Mouse (Mus musculus): ENCODE data around the gene Hist1h4d. TPM values are rescaled to one million over a fixed set of nuclear protein-coding genes. Genes with fewer than 3 reads are reported as not detected.
"Not testable (repeated sequence)": the region's sequence is repeated elsewhere in the genome, so short reads cannot be mapped to it uniquely, and the experiment has no call there.

Hist1h4d gene
- polyA plus RNA-seq, 1 experiment from 2014 or later: 130 TPM

DNA sequence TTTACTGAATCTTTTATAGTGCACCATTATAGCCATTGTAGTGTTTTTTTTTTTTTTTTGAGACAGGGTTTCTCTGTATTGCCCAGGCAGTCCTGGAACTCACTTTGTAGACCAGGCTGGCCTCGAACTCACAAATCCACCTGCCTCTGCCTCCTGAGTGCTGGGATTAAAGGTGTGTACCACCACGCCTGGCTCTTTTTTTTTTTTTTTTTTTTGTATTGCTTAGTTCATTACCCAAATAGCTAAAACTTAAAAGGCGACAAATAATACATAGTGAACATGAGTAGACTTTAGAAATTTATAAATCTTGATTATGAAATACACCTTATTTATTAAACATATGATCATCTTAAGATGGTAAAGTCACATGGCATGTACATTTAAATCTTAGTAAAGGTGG, 39.9 kb upstream of the Hist1h4d start:
- no peak for ATAC-seq (ENCODE audit: insufficient read depth, low FRiP score, low read depth)
- Histone ChIP-seq H3K27me3 (replicated peaks) (no peaks in the 10 kb centered on the region), H3K27ac (no peak overlapping the region), H3K9ac (no peak overlapping the region), H3K4me1 (peaks cover 5% of the 10 kb centered on the region; the same call in 1 of the 2 replicates), H3K9me3 (no peaks in the 10 kb centered on the region), H3K36me3 (no peaks in the 10 kb centered on the region), H3K4me3 (replicated peaks) (no peak overlapping the region), H3K4me2 (no peak overlapping the region)
- 86% methylated on average over 3 of the region's 3 CpGs for WGBS

DNA sequence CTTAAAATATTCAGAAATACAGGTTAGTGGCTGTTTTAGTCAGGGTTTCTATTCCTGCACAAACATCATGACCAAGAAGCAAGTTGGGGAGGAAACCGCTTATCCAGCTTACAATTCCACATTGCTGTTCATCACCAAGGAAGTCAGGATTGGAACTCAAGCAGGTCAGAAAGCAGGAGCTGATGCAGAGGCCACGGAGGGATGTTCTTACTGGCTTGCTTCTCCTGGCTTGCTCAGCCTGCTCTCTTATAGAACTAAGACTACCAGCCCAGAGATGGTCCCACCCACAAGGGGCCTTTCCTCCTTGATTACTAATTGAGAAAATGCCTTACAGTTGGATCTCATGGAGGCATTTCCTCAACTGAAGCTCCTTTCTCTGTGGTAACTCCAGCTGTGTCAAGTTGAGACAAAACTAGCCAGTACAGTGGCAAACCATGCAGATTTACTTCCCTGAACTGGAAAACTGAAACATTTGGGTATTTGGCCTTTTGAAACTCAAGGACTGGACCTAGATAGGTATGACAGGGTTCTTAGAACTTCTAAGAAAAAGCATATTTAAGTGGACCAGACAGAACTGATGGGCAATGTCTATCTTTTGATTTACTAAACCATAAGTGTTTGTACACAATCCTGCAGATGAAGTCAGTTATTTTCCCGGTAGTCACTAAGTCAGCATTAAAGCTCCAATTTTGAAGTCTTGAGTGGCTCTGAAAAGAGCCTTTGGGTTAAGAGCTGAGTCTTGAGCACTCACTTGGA, 39.0 kb upstream of the Hist1h4d start:
- WGBS: 12% methylated on average over 3 of the region's 3 CpGs
- ATAC-seq (ENCODE audit: insufficient read depth, low FRiP score, low read depth): not testable (repeated sequence)
- H3K9ac ChIP-seq: peak overlapping the region; percentile 41; the same call in 1 of the 2 replicates

DNA sequence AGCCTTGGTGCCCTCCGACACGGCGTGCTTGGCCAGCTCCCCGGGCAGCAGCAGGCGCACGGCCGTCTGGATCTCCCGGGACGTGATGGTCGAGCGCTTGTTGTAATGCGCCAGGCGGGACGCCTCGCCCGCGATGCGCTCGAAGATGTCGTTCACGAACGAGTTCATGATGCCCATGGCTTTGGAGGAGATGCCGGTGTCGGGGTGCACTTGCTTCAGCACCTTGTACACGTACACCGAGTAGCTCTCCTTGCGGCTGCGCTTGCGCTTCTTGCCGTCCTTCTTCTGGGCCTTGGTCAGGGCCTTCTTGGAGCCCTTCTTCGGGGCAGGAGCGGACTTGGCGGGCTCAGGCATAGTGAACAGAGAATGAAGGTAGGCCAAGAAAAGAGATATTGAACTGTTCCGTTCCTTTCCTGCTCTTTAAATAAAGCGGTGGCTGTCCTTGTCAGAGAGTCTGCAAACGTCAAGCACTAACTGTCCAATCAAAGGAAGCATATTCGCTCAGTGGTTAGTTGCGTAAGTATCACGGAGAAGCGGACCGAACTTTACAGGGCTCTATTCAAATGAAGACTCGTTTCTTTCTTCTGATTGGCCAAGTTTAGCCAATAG, 38.3 kb upstream of the Hist1h4d start, which contains the start of gene Hist1h2bh:
TSS of gene Hist1h2bh (minus strand) at position 394 of the 609 bp plus-strand sequence.
- peak; percentile 95 for ATAC-seq (ENCODE audit: insufficient read depth, low FRiP score, low read depth)
- Histone ChIP-seq H3K27ac (peak within 1 kb of the TSS; percentile 95), H3K4me3 (replicated peaks) (peak within 1 kb of the TSS; percentile 50), H3K4me2 (peak within 1 kb of the TSS; percentile 65), H3K9ac (peak within 1 kb of the TSS; percentile 41; the same call in 1 of the 2 replicates)
- H3K36me3 ChIP-seq; H3K4me1 ChIP-seq; H3K27me3 ChIP-seq (replicated peaks); H3K9me3 ChIP-seq: not testable (repeated sequence)
- WGBS: under 1% methylated on average over 35 of the region's 42 CpGs

More for the DNA sequence above, 39.0 kb upstream of the Hist1h4d start:
- not testable (repeated sequence) for H3K36me3 ChIP-seq; H3K4me1 ChIP-seq; H3K27me3 ChIP-seq (replicated peaks); H3K9me3 ChIP-seq
- Histone ChIP-seq H3K4me2 (peak overlapping the region; percentile 65), H3K4me3 (replicated peaks) (peak overlapping the region; percentile 50), H3K27ac (peak overlapping the region; percentile 90)

- H3K9ac ChIP-seq: peak within 1 kb of the TSS; percentile 41; the same call in 1 of the 2 replicates
- peak within 1 kb of the TSS; percentile 50 for H3K4me3 ChIP-seq (replicated peaks)
- peak; percentile 88 for ATAC-seq (ENCODE audit: insufficient read depth, low FRiP score, low read depth)
- no peaks in the 10 kb centered on the region for H3K36me3 ChIP-seq
- 0% methylated on average over 29 of the region's 45 CpGs for WGBS
- peak within 1 kb of the TSS; percentile 95 for H3K27ac ChIP-seq
- H3K4me1 ChIP-seq: no peaks in the 10 kb centered on the region
- no peaks in the 10 kb centered on the region for H3K27me3 ChIP-seq (replicated peaks)
- H3K9me3 ChIP-seq: no peaks in the 10 kb centered on the region
- H3K4me2 ChIP-seq: peak within 1 kb of the TSS; percentile 65
Measured at GRCm38 (mm10) chr13:23543965-23544786, 37.2 kb upstream of the Hist1h4d start, which contains the start of gene Hist1h3f. TSS of gene Hist1h3f (plus strand) at chr13:23544052.

- peak overlapping the region; percentile 95 for H3K27ac ChIP-seq
- H3K9ac ChIP-seq, H3K9me3 ChIP-seq: not testable (repeated sequence)
Measured at GRCm38 (mm10) chr13:23544787-23545120, 36.6 kb upstream of the Hist1h4d start.

GRCm38 (mm10) chr13:23546694-23547093, 34.7 kb upstream of the Hist1h4d start:
- no peak overlapping the region for H3K27ac ChIP-seq
- no peak overlapping the region for H3K9ac ChIP-seq
- no peaks in the 10 kb centered on the region for H3K27me3 ChIP-seq (replicated peaks)
- H3K4me3 ChIP-seq (replicated peaks): no peak overlapping the region
- 63% methylated on average over 5 of the region's 5 CpGs for WGBS
- peaks cover 5% of the 10 kb centered on the region for H3K4me1 ChIP-seq
- no peak overlapping the region for H3K4me2 ChIP-seq
- ATAC-seq (ENCODE audit: insufficient read depth, low FRiP score, low read depth): no peak
- no peaks in the 10 kb centered on the region for H3K9me3 ChIP-seq
- no peaks in the 10 kb centered on the region for H3K36me3 ChIP-seq

More at GRCm38 (mm10) chr13:23544787-23545120, 36.6 kb upstream of the Hist1h4d start:
- H3K4me3 ChIP-seq (replicated peaks): peak overlapping the region; percentile 47
- WGBS: 0% methylated on average over 13 of the region's 14 CpGs
- 0 out of 2 replicates have a peak, but pooled peaks have one; percentile 0 for ATAC-seq (ENCODE audit: insufficient read depth, low FRiP score, low read depth)
- H3K36me3 ChIP-seq; H3K27me3 ChIP-seq (replicated peaks); H3K4me1 ChIP-seq: not testable (repeated sequence)
- peak overlapping the region; percentile 59 for H3K4me2 ChIP-seq

- no peak for ATAC-seq (ENCODE audit: insufficient read depth, low FRiP score, low read depth)
- Histone ChIP-seq H3K4me3 (replicated peaks) (peak overlapping the region; percentile 48), H3K9ac (peak overlapping the region; percentile 10; the same call in 1 of the 2 replicates), H3K4me2 (peak overlapping the region; percentile 42), H3K27ac (peak overlapping the region; percentile 93), H3K4me1 (peaks cover 12% of the 10 kb centered on the region), H3K27me3 (replicated peaks) (no peaks in the 10 kb centered on the region), H3K36me3 (no peaks in the 10 kb centered on the region), H3K9me3 (no peaks in the 10 kb centered on the region)
- WGBS: 5% methylated on average over 3 of the region's 3 CpGs
Measured at GRCm38 (mm10) chr13:23550761-23551145, 30.6 kb upstream of the Hist1h4d start.

DNA sequence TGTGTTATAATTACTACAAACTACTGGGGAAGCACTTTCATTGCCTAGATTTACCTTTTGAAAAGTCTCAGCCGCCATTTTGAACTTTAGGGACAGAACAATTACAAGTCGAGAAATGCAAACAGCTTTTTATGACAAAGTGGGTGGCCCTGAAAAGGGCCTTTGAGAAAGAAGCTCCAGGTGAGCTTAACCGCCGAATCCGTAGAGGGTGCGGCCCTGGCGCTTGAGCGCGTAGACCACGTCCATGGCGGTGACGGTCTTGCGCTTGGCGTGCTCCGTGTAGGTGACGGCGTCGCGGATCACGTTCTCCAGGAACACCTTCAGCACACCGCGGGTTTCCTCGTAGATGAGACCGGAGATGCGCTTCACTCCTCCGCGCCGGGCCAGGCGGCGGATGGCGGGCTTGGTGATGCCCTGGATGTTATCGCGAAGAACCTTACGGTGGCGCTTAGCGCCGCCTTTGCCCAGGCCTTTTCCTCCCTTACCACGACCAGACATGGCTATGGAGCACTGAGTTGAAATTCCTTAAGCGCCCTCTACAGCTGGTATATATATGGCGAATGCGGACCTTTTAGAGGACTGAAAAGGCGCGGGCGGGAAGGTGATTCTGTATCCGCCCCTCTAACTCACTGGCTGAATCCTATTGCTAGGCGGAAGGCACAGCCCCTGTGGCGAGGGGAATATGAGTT, 30.1 kb upstream of the Hist1h4d start, which contains the start of gene Hist1h4f:
TSS of gene Hist1h4f (minus strand) at position 503 of the 689 bp plus-strand sequence.
- under 1% methylated on average over 47 of the region's 47 CpGs for WGBS
- not testable (repeated sequence) for H3K36me3 ChIP-seq; H3K27me3 ChIP-seq (replicated peaks); H3K9me3 ChIP-seq
- Histone ChIP-seq H3K4me2 (peak within 1 kb of the TSS; percentile 42), H3K9ac (peak within 1 kb of the TSS; percentile 10; the same call in 1 of the 2 replicates), H3K4me1 (peaks cover 12% of the 10 kb centered on the region), H3K4me3 (replicated peaks) (peak within 1 kb of the TSS; percentile 48), H3K27ac (peak within 1 kb of the TSS; percentile 93)
- peak; percentile 86 for ATAC-seq (ENCODE audit: insufficient read depth, low FRiP score, low read depth)

DNA sequence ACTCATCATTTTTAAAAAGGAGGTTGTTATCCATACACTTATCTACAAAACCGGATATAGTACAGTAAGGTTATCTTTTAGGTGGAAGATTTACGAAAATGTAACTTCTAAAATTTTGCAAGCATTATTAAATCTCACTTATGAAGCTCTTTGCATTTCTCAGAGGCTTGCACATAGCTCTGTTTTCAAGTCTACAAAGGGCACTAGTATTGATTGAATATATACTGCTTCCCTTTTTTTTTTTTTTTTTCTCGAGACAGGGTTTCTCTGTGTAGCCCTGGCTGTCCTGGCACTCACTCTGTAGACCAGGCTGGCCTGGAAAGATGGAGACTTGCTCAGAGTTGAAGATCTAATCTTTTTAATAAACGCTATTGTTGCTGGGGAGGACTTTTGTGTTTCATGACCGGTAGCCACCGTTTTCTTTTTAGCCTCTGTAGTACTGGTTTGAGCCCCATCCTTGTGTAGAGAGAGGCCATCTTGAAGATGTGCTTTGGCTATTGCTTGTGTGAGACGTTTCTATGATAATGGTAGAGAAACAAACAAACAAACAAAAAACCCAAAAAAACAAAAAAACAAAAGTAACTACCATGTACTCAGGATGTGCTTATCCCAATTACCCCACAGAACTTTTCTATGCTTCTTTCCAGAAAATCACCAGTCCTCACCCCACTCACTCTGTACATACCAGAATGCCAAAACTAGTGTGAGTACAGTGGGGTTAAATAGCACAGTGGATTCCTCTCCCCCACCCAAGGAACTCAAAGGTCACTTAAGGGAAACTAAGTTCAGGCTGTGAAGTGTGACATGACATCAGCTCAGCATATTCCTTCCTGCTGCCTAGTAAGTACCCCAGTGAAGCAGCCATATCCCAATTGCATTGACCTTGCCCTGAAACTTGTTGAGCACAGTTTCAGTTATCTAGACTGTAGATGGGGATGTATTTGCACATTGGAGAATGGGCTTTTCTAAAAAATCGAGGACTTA, 29.2 kb upstream of the Hist1h4d start:
- H3K4me2 ChIP-seq: peak overlapping the region; percentile 42
- no peaks in the 10 kb centered on the region for H3K27me3 ChIP-seq (replicated peaks)
- no peaks in the 10 kb centered on the region for H3K36me3 ChIP-seq
- no peak for ATAC-seq (ENCODE audit: insufficient read depth, low FRiP score, low read depth)
- no peak overlapping the region for H3K9ac ChIP-seq
- no peaks in the 10 kb centered on the region for H3K9me3 ChIP-seq
- WGBS: 44% methylated on average over 8 of the region's 8 CpGs
- H3K4me1 ChIP-seq: peaks cover 12% of the 10 kb centered on the region
- H3K27ac ChIP-seq: peak overlapping the region; percentile 93
- H3K4me3 ChIP-seq (replicated peaks): peak overlapping the region; percentile 48

- H3K9ac ChIP-seq: no peak within 1 kb of the TSS
- peak within 1 kb of the TSS; percentile 98 for H3K27ac ChIP-seq
- no peak within 1 kb of the TSS for H3K4me3 ChIP-seq (replicated peaks)
Measured at GRCm38 (mm10) chr13:23552962-23553361, 28.4 kb upstream of the Hist1h4d start, which contains the start of gene Hist1h1d. TSS of gene Hist1h1d (plus strand) at chr13:23553262.

More at GRCm38 (mm10) chr13:23552962-23553361, 28.4 kb upstream of the Hist1h4d start, which contains the start of gene Hist1h1d:
- Histone ChIP-seq H3K9me3 (no peaks in the 10 kb centered on the region), H3K4me2 (peak within 1 kb of the TSS; percentile 42), H3K36me3 (no peaks in the 10 kb centered on the region), H3K27me3 (replicated peaks) (no peaks in the 10 kb centered on the region), H3K4me1 (peaks cover 12% of the 10 kb centered on the region)
- ATAC-seq (ENCODE audit: insufficient read depth, low FRiP score, low read depth): no peak
